Mouse (Mus musculus) ovary, postnatal 14 days (tissue): ENCODE data around the gene Txnl4b.

Experiments
- DNase-seq: peaks from one replicate; pipeline ENCODE4 v3.0.0; 2022; ENCODE audit warnings: low spot score

The Txnl4b gene

DNA sequence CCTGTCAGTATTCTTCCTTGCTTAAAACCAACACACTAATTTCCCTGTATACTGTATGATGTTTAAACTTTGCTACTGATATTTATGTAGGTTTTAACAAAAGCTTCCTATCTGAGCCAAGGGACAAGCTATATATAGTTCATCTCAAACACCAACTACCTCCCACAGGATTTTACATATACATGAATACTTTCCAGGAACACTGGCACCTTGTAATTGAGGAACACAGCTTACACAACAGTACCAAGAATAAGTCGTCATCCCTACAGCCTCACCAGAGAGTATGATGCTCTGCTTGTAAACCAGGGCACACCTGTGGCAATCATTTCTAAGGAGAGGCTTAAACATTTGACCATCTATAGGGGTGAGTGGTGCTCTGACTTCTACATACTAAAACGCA, 41.0 kb downstream of the Txnl4b start:
- DNase-seq = no peak

DNA sequence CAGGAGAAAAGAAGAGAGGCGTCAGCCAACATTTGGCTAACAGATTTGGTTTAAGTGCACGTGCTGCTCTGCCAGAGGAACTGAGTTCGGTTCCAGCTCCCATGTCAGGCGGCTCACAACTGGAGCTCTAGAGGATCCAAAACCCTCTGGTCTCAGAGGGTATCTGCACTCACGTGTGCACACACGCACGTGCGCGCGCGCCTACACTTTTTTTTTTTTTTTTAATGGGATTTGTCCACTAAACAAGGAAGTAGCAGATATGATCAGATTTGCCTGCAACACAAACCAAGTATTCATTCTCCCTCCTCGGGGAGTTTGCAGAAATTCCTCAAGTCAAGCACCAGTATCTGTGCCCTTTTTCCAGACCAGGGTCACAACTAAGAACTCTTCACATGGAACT, 42.0 kb downstream of the Txnl4b start:
- no peak for DNase-seq

DNA sequence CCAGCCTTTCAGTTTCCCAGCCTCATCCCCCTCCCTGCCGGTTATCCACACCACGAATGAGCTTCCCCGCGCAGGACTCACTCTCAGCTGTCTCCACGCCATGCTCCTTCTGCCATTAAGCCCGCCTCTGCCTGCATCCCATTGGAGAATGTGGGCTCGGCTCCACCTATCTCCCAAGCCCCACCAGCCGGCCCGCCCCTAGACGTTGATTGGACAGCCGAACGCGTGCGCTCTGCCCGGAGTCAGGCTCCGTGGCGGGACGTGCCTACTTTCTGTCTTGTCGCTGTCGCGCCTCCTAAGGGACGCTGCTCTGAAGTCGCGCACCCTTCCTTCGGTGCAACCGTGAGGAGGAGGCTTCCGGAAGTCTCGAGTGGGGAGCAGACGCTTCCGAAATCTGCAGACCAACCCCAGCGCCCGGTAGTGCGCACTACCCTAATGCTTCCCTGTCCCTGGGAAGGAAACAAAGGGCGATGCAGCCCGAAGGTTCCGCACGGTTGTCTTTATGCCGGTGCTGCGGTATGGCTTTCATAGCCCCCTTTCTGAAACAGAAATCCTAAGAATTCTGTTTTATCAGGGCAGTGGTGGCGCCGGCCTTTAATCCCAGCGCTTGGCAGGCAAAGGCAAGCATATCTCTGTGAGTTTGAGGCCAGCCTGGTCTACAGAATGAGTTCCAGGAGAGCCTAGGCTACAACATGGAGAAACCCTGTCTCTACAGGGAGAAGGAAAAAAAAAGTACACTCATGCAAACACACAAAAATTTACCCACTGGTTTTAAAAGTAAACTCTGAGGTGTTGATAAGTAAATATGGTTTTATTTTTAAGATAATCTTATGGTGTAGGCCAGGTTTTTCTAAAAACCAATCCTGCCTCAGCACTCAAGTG, 42.8 kb downstream of the Txnl4b start, which contains the start of gene Dhodh:
Gene Dhodh (minus strand): TSS at position 403 of the 882 bp plus-strand sequence.
- DNase-seq = peak; percentile 89

DNA sequence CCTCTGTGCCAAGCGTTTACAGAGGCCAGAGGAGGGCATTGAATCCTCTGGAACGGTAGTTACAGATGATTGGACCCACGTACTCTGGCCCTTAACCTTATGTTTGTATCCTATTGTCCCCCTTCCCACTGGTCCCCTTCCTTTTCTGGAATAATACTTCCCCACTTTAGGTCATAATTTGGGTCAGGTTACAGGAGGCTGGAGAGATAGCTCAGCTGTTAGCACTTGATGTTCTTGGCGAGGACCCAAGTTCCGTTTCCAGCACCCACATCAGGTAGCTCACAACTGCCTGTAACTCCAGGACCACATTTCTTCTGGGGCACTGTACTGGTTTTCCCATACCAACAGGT, 43.4 kb downstream of the Txnl4b start:
- DNase-seq = no peak

DNA sequence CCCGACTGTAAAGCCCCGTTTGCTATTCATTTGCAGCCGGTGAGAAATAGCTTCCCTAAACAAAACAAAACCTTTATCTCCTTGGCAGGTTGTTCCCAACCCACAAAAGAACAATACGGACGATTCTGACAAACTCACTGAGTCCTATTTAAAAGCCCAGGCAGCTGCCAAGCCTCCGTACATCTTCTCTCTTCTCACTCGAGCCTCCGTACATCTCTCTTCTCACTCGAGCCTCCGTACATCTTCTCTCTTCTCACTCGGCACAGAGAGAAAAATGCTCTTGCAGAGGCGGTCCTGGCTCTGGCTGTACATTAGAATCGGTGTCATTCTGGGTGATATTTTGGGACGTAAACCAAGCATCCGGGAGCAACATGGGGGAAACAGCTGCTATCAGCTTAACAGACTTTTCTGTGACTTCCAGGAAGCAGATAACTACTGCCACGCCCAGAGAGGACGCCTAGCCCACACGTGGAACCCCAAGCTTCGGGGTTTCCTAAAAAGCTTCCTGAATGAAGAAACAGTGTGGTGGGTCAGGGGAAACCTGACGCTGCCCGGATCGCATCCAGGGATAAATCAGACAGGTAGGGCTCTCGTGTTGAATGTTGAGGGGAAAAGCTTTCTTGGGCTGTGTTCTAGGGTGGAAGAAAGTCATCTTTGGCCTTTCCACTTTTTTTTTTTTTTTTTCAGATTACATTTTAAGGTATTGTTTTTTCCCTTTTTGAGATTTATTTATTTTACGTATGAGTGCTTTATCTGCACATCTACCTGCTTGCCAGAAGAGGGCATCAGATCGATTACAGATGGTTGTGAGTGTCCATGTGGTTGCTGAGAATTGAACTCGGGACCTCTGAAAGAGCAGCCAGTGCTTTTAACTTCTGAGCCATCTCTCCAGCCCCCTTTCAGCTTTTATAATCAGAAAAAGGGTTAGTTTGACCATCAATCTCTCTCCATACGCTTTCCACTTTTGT, 48.8 kb downstream of the Txnl4b start, which contains the start of gene Pkd1l3:
Gene Pkd1l3 (plus strand): TSS at position 275 of the 968 bp plus-strand sequence.
- DNase-seq = no peak

DNA sequence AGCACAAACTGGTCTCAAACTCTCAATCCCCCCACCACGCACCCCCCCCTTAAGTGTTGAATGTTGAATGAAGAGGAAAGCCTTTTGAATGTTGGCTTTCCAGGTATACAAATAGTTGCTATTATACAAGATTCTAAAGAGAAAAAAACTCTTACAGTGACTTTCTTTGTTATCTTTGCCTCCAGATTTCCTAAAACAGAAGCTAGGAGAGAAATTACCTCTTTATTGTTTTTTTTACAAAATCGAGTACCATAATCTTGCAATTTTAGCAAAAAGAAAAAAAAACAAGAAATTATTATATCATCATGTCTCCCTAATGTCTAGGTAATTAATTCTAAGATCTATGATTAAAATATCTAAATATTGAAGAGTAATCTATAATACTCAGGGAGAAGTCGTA, 49.9 kb downstream of the Txnl4b start:
- no peak for DNase-seq
